Mouse (Mus musculus): ENCODE measurements around the gene Tnip3.

GRCm38 (mm10) chr6:65599865-65600739, 75.0 kb downstream of the Tnip3 start:
- TF ChIP-seq CTCF (IDR thresholded peaks at IDR 0.05) (no peak), EP300 (IDR thresholded peaks at IDR 0.05; ENCODE audit: insufficient read depth, low read depth, low read length) (no peak)
